Mouse (Mus musculus): ENCODE data around the gene Mapk13. TPM values are rescaled to one million over a fixed set of nuclear protein-coding genes. Genes with fewer than 3 reads are reported as not detected.
"Not testable (repeated sequence)": the region's sequence is repeated elsewhere in the genome, so short reads cannot be mapped to it uniquely, and the experiment has no call there.

Gene Mapk13
- total RNA-seq, 2 experiments from 2014 or later: 0.88 to 1.8 TPM

GRCm38 (mm10) chr17:28809175-28809831 lies 40.2 kb downstream of the Mapk13 start:
- ATAC-seq (replicated peaks; ENCODE audit: poor library complexity, severe bottlenecking): no peak

DNA sequence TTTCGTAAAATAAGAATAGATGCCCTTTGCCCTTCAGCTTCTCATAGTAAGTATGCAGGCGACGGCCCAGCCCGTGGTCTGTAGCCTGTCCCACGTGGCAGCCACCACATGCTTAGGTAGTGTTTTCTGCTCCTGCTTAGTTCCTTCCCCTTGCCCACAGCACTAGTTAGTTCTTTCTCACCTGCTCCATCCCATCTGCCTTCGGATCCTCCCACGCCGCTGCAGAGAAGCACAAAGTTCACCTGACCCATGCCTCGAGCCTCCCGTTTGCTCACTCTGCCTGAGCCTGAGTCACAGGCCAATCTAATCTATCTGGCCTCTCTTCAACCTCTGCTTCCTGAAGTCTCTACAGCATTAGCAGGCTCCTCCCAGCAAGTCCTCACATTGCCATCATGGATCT lies 43.2 kb downstream of the Mapk13 start:
- ATAC-seq (replicated peaks; ENCODE audit: poor library complexity, severe bottlenecking): no peak

DNA sequence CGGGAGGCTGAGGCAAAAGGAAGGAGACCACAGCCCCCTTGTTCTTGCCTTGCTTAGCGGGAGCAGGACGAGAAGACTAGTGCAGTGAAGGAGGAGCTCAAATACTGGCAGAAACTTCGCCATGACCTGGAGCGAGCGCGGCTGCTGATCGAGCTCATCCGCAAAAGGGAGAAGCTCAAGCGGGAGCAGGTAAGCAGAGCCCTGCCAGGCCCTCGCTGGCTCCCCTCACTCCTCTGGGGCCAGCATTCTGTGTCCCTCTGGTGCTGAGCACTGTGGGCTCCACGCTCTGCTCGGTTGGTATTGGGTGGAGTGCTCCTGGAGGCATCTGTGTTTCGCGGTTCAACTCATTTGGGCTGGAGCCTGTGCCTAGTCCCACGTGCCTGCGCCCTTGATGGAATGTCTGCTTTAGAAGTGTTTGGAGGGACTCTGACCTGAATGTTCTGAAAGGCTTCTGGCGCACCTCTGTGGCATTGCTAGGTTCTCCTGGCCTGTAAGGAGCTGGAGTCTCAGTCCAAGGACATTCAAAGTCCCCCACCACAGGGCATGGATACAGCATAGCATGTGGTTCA lies 45.5 kb downstream of the Mapk13 start:
- ATAC-seq (replicated peaks; ENCODE audit: poor library complexity, severe bottlenecking): no peak

- ATAC-seq (replicated peaks; ENCODE audit: poor library complexity, severe bottlenecking): no peak
These were observed 46.4 kb downstream of the Mapk13 start for GRCm38 (mm10) chr17:28815384-28816004.

DNA sequence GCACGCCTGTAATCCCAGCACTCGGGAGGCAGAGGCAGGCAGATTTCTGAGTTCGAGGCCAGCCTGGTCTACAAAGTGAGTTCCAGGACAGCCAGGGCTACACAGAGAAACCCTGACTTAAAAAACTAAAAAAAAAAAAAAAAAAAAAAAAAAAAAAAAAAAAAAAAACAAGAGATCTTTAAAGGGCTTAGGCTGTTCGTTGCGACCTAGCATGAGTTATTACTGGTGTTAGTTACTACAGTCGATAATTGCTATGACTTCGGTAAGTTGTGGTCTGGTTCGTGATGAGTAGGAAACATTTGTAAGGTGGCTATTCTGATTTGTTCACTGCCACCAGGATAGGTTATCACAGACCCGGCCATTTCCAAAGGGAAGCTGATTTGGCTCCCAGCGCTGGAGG lies 47.2 kb downstream of the Mapk13 start:
- not testable (repeated sequence) for ATAC-seq (replicated peaks; ENCODE audit: poor library complexity, severe bottlenecking)

DNA sequence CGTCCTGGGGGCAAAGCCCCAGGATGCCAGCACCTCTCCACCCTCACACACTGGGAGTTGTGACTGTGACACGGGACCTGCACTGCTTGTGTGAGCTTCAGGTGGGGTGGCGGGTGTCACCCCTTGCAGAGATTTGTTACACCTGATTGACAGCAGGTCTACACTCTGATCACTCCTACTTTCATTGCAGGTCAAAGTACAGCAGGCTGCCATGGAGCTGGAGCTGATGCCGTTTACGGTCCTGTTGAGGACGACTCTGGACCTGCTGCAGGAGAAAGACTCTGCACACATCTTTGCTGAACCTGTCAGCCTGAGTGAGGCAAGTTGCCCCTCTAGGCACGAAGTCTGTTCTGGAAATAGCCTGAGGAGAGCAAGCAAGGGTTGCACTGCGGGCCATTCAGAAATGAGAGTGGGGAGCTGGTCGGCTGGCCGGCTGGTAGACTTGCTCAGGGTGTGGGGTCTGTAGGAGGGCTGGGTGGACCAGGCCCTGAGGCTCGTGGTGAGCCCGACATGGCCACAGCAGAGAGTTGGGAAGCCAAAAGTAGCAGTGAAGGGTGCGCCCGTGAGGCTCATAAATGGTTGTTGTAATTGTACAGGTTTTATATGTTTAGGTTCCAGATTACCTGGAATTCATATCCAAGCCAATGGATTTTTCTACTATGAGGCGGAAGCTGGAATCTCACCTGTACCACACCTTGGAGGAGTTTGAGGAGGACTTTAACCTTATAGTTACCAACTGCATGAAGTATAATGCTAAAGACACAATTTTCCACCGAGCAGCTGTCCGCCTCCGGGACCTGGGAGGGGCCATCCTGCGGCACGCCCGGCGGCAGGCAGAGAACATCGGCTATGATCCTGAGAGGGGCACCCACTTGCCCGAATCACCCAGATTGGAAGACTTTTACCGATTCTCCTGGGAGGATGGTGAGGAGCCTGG lies 48.0 kb downstream of the Mapk13 start:
- no peak for ATAC-seq (replicated peaks; ENCODE audit: poor library complexity, severe bottlenecking)

DNA sequence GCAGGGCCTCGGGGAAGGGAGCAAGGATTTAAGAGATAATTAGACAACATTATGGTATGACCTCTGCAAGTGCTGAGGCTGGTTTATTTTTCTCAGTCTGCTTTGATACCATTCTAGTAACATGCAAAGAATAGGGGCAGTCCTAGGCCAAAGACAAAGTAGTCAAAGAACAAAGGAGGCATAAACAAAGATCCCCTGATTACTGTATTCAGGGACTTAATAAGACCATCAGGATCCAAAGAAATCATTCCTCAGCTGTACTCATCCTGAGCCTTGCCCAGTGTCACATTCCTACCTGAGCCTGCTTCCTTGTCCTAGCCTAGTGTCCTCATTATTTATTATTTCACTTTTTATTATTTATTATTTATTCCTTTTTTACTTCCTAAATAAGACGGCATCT lies 51.1 kb downstream of the Mapk13 start:
- no peak for ATAC-seq (replicated peaks; ENCODE audit: poor library complexity, severe bottlenecking)

- no peak for ATAC-seq (replicated peaks; ENCODE audit: poor library complexity, severe bottlenecking)
These were observed 54.1 kb downstream of the Mapk13 start for GRCm38 (mm10) chr17:28823004-28823745.

- no peak for ATAC-seq (replicated peaks; ENCODE audit: poor library complexity, severe bottlenecking)
These were observed 54.7 kb downstream of the Mapk13 start for GRCm38 (mm10) chr17:28823749-28824148.

GRCm38 (mm10) chr17:28824896-28825295 lies 55.8 kb downstream of the Mapk13 start:
- no peak for ATAC-seq (replicated peaks; ENCODE audit: poor library complexity, severe bottlenecking)

DNA sequence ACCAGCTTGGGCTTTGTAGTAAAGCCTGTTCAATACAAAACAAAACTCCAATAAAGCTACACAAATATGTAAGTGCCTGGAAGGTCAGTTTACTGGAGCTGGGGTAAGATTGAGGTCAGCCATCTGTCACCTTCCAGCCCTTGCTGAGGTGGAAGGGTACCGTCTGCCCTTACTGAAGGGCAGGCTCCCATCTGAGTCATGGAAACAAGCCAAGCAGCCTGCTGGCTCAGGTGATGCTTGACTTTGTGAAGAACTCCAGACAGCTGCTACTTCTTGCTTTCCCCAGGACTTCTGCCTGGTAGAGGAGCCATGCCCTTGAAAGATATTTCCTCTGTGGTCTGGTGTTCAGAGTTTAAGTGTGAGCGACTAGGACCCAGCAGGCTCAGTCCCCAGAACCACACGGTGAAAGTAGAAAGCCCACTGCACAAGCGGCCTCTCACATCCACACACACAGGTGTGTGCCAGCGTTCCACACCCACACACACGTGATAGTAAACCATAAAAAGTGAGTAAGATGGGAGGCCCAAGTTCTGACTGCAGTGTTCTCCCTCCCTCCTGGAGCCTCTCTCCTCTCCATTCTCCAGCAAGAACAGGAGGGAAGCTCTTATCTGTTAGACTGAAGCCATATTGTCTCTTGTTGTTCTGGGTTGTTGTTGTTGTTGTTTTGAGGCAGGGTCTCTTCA lies 56.4 kb downstream of the Mapk13 start:
- no peak for ATAC-seq (replicated peaks; ENCODE audit: poor library complexity, severe bottlenecking)

DNA sequence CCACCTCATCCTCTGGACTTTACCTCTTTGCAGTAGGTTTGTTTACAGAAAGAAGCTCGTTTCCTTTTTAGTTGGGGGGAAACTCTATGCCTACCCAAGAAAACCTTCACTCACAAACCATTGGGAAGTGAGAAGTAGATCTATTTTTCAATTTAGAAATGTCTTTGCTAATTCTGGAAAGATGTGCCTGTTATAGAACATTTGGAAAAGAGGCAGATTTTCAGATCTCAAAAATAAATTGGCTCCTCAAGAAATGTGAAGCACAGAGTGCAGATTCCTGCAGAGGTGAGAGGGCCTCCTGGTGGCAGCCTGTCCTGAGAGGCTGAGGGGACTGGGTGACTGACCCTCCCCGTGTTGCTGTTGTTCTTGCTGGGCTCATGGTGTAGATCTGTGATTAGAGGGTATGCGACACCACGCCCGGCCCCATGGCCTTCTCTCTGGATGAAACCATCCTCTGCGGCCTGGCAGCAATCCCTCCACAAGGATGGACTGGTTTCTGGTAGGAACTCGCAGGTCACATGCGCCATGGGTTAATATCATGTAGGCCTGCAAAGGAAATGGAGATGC lies 58.7 kb downstream of the Mapk13 start:
- ATAC-seq (replicated peaks; ENCODE audit: poor library complexity, severe bottlenecking): no peak

DNA sequence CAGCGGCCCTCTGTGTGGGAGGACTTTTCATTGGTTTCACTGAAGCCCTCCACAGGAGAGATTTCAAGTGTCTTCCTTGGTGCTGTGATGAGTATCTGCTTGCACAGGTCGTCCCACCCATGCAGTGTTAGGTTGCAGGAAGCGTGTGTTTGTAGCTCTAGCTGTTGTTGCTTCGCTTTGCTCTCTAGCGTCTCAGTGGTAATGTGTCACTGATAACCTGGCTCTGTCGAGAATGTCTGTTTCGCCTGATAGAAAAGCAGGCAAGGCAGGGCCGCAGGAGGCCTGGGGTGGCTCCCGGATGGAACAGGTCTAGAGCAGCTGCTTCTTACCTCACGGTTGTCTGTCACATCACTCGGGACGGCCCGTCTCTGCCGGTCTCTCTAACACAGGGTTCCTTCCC lies 60.0 kb downstream of the Mapk13 start:
- no peak for ATAC-seq (replicated peaks; ENCODE audit: poor library complexity, severe bottlenecking)

Other genes with a start within 250 kb of the Mapk13 start
- gene Armc12, start 238.5 kb upstream of the Mapk13 start, total RNA-seq (2014; fragmentation: Nextera tagmentation): not detected in 2 replicates
- not detected in 2 replicates for gene Armc12, start 238.5 kb upstream of the Mapk13 start, total RNA-seq (2017)
- gene Clpsl2, start 219.9 kb upstream of the Mapk13 start, total RNA-seq (2014; fragmentation: Nextera tagmentation): not detected in 2 replicates
- not detected in 2 replicates for gene Clpsl2, start 219.9 kb upstream of the Mapk13 start, total RNA-seq (2017)
- gene Clps, start 208.5 kb upstream of the Mapk13 start, total RNA-seq (2014; fragmentation: Nextera tagmentation): not detected in 2 replicates
- not detected in 2 replicates for gene Clps, start 208.5 kb upstream of the Mapk13 start, total RNA-seq (2017)
- gene Lhfpl5, start 193.7 kb upstream of the Mapk13 start, total RNA-seq (2014; fragmentation: Nextera tagmentation): not detected in 2 replicates
- gene Lhfpl5, start 193.7 kb upstream of the Mapk13 start, total RNA-seq (2017): not detected in 2 replicates
- gene Srpk1, start 146.6 kb upstream of the Mapk13 start, total RNA-seq (2014; fragmentation: Nextera tagmentation): 125 and 178 TPM in 2 replicates
- gene Srpk1, start 146.6 kb upstream of the Mapk13 start, total RNA-seq (2017): 129 and 150 TPM in 2 replicates
- gene Slc26a8, start 79.1 kb upstream of the Mapk13 start, total RNA-seq (2014; fragmentation: Nextera tagmentation): 3.8 TPM in 1 of 2 replicates, not detected in the other
- 0.93 and 2.5 TPM in 2 replicates for gene Slc26a8, start 79.1 kb upstream of the Mapk13 start, total RNA-seq (2017)
- 123 and 141 TPM in 2 replicates for gene Mapk14, start 78.0 kb upstream of the Mapk13 start, total RNA-seq (2014; fragmentation: Nextera tagmentation)
- gene Mapk14, start 78.0 kb upstream of the Mapk13 start, total RNA-seq (2017): 101 and 156 TPM in 2 replicates
- 10.5 and 19.9 TPM in 2 replicates for gene AC170998.1, start 43.2 kb upstream of the Mapk13 start, total RNA-seq (2014; fragmentation: Nextera tagmentation)
- 1.3 and 3.2 TPM in 2 replicates for gene AC170998.1, start 43.2 kb upstream of the Mapk13 start, total RNA-seq (2017)
- 30.4 and 39.0 TPM in 2 replicates for gene Brpf3, start 31.8 kb downstream of the Mapk13 start, total RNA-seq (2014; fragmentation: Nextera tagmentation)
- gene Brpf3, start 31.8 kb downstream of the Mapk13 start, total RNA-seq (2017): 2.8 and 15.2 TPM in 2 replicates
- gene Pnpla1, start 89.1 kb downstream of the Mapk13 start, total RNA-seq (2014; fragmentation: Nextera tagmentation): not detected in 2 replicates
- under 0.01 and 0.13 TPM in 2 replicates for gene Pnpla1, start 89.1 kb downstream of the Mapk13 start, total RNA-seq (2017)
- gene 4930539E08Rik, start 146.0 kb downstream of the Mapk13 start, total RNA-seq (2014; fragmentation: Nextera tagmentation): 1.8 and 2.6 TPM in 2 replicates
- gene 4930539E08Rik, start 146.0 kb downstream of the Mapk13 start, total RNA-seq (2017): 1.2 and 1.5 TPM in 2 replicates
- gene Pxt1, start 174.5 kb downstream of the Mapk13 start, total RNA-seq (2014; fragmentation: Nextera tagmentation): not detected in 2 replicates
- not detected in 2 replicates for gene Pxt1, start 174.5 kb downstream of the Mapk13 start, total RNA-seq (2017)
- 99.8 and 132 TPM in 2 replicates for gene Kctd20, start 182.7 kb downstream of the Mapk13 start, total RNA-seq (2014; fragmentation: Nextera tagmentation)
- gene Kctd20, start 182.7 kb downstream of the Mapk13 start, total RNA-seq (2017): 146 and 162 TPM in 2 replicates
- gene Stk38, start 238.7 kb downstream of the Mapk13 start, total RNA-seq (2014; fragmentation: Nextera tagmentation): 99.0 and 116 TPM in 2 replicates
- gene Stk38, start 238.7 kb downstream of the Mapk13 start, total RNA-seq (2017): 51.6 and 58.2 TPM in 2 replicates

Measured in granulocyte monocyte progenitor cell, adult 5-6 weeks (primary cell).